In genomic region chr14:56365292-56365691, GRCm38 (mm10) we compare ENCODE assay signal across 10 mouse cellular contexts. TPM values are rescaled to one million over a fixed set of nuclear protein-coding genes. Genes with fewer than 3 reads are reported as not detected.
A peak's percentile ranks its signal among the peaks of the same experiment; 100 is the strongest.
DNase-seq lines count a peak whose midpoint lies in the region; ATAC-seq and TF ChIP-seq lines count a peak whose summit lies in the region.
"Had no signal": no experiment of that assay in that cellular context is flagged by ENCODE, and none has a peak within 500 bp of the region (broad histone marks: within the 10 kb centered on the region; RNA-seq: fewer than 3 reads in every experiment).

No protein-coding gene starts in this region.

- ATAC-seq in lung, postnatal 0 days: peak; percentile 45
- no peak for ATAC-seq in forebrain, embryonic 16.5 days
- no peak for ATAC-seq in limb, embryonic 14.5 days (ENCODE audit: low FRiP score, low read depth)
- ATAC-seq in stomach, embryonic 14.5 days (ENCODE audit: insufficient number of reproducible peaks, insufficient read depth, low FRiP score, low read depth): no peak
- no peak for ATAC-seq in CD4-positive, CD25-positive, alpha-beta regulatory T cell, adult 4 months

- no peaks in the 10 kb centered on the region for H3K9me3 ChIP-seq in lung, postnatal 0 days (ENCODE audit: low read length)
- no peaks in the 10 kb centered on the region for H3K9me3 ChIP-seq in forebrain, embryonic 16.5 days (ENCODE audit: control insufficient read depth, low read length)
- H3K9me3 ChIP-seq in limb, embryonic 14.5 days (ENCODE audit: control insufficient read depth, low read length): no peaks in the 10 kb centered on the region
- H3K9me3 ChIP-seq in stomach, embryonic 14.5 days (ENCODE audit: control insufficient read depth, low read depth, low read length): no peaks in the 10 kb centered on the region

- H3K36me3 ChIP-seq in lung, postnatal 0 days (ENCODE audit: insufficient read depth, low read length): no peaks in the 10 kb centered on the region
- H3K36me3 ChIP-seq in forebrain, embryonic 16.5 days (ENCODE audit: control insufficient read depth, insufficient read depth): no peaks in the 10 kb centered on the region
- H3K36me3 ChIP-seq in limb, embryonic 14.5 days (ENCODE audit: control insufficient read depth, insufficient read depth, low read length): no peaks in the 10 kb centered on the region
- H3K36me3 ChIP-seq in stomach, embryonic 14.5 days (ENCODE audit: control insufficient read depth, insufficient read depth, low read length): no peaks in the 10 kb centered on the region

- DNase-seq in lung, postnatal 0 days (ENCODE audit: low spot score): peak; percentile 48
- DNase-seq in lung, adult 2 months: no peak
- DNase-seq in limb, embryonic 14.5 days (ENCODE audit: low spot score): no peak
- no peak for DNase-seq in spleen, postnatal 14 days (ENCODE audit: low spot score in 2 of 2)
- no peak for DNase-seq in cerebellum, adult 2 months
- DNase-seq: gastrocnemius, postnatal 36 days; lung, postnatal 4 days had no signal

- H3K9ac ChIP-seq in lung, postnatal 0 days (replicated peaks; ENCODE audit: low read depth): no peak overlapping the region
- no peak overlapping the region for H3K9ac ChIP-seq in forebrain, embryonic 16.5 days (replicated peaks; ENCODE audit: low read depth, low read length)
- no peak overlapping the region for H3K9ac ChIP-seq in limb, embryonic 14.5 days (ENCODE audit: low read depth, low read length, severe bottlenecking)
- H3K9ac ChIP-seq in stomach, embryonic 14.5 days (replicated peaks; ENCODE audit: low read depth, low read length): no peak overlapping the region

- H3K4me2 ChIP-seq in lung, postnatal 0 days (replicated peaks; ENCODE audit: low read depth, low read length): peak overlapping the region; percentile 66
- H3K4me2 ChIP-seq in forebrain, embryonic 16.5 days (ENCODE audit: low read length): peak overlapping the region; percentile 71
- peak overlapping the region; percentile 93 for H3K4me2 ChIP-seq in limb, embryonic 14.5 days (replicated peaks; ENCODE audit: low read depth, low read length, severe bottlenecking)
- peak overlapping the region; percentile 81 for H3K4me2 ChIP-seq in stomach, embryonic 14.5 days (replicated peaks; ENCODE audit: low read depth, low read length)

- no peak overlapping the region for H3K27ac ChIP-seq in lung, postnatal 0 days (ENCODE audit: low read length)
- H3K27ac ChIP-seq in forebrain, embryonic 16.5 days (ENCODE audit: low read length): no peak overlapping the region
- H3K27ac ChIP-seq in limb, embryonic 14.5 days (replicated peaks; ENCODE audit: low read depth, low read length): no peak overlapping the region
- no peak overlapping the region for H3K27ac ChIP-seq in stomach, embryonic 14.5 days (ENCODE audit: low read length)
- H3K27ac ChIP-seq in cerebellum, adult 2 months (ENCODE audit: insufficient read depth, low read length): no peak overlapping the region

- TF ChIP-seq EP300 in lung, postnatal 0 days (IDR thresholded peaks at IDR 0.05): no peak

- H3K4me3 ChIP-seq in lung, postnatal 0 days (ENCODE audit: low read depth, low read length): peak overlapping the region; percentile 38
- no peak overlapping the region for H3K4me3 ChIP-seq in lung, adult 2 months (replicated peaks; ENCODE audit: extremely low read depth, low read depth, low read length)
- peak overlapping the region; percentile 45 for H3K4me3 ChIP-seq in forebrain, embryonic 16.5 days (replicated peaks; ENCODE audit: low read length)
- peak overlapping the region; percentile 44 for H3K4me3 ChIP-seq in limb, embryonic 14.5 days (replicated peaks; ENCODE audit: low read length)
- peak overlapping the region; percentile 30 for H3K4me3 ChIP-seq in stomach, embryonic 14.5 days (ENCODE audit: low read depth, low read length)
- no peak overlapping the region for H3K4me3 ChIP-seq in cerebellum, adult 2 months (replicated peaks; ENCODE audit: insufficient read depth, low read depth, low read length)

- H3K27me3 ChIP-seq in lung, postnatal 0 days (replicated peaks; ENCODE audit: insufficient read depth, low read length): no peaks in the 10 kb centered on the region; the same call in 1 of the 2 replicates
- H3K27me3 ChIP-seq in forebrain, embryonic 16.5 days (replicated peaks; ENCODE audit: control insufficient read depth, insufficient read depth, low read length): peaks cover 36% of the 10 kb centered on the region
- peaks cover 33% of the 10 kb centered on the region for H3K27me3 ChIP-seq in limb, embryonic 14.5 days (ENCODE audit: control insufficient read depth, insufficient read depth, low read length)
- peaks cover 9% of the 10 kb centered on the region; the same call in 1 of the 2 replicates for H3K27me3 ChIP-seq in stomach, embryonic 14.5 days (ENCODE audit: control insufficient read depth, insufficient read depth, low read length)
- peaks cover 1% of the 10 kb centered on the region; the same call in 1 of the 2 replicates for H3K27me3 ChIP-seq in cerebellum, adult 2 months (ENCODE audit: control insufficient read depth, insufficient read depth, low read length)

- peaks cover 4% of the 10 kb centered on the region; the same call in 1 of the 2 replicates for H3K4me1 ChIP-seq in lung, postnatal 0 days (ENCODE audit: insufficient read depth, low read depth, low read length)
- no peaks in the 10 kb centered on the region; the same call in 1 of the 2 replicates for H3K4me1 ChIP-seq in lung, adult 2 months (ENCODE audit: control insufficient read depth, insufficient read depth, low read length)
- H3K4me1 ChIP-seq in forebrain, embryonic 16.5 days (replicated peaks; ENCODE audit: control insufficient read depth, insufficient read depth, low read length): peaks cover 8% of the 10 kb centered on the region
- H3K4me1 ChIP-seq in limb, embryonic 14.5 days (ENCODE audit: control insufficient read depth, insufficient read depth, low read length): peaks cover 8% of the 10 kb centered on the region
- H3K4me1 ChIP-seq in stomach, embryonic 14.5 days (ENCODE audit: control insufficient read depth, insufficient read depth, low read length): 0 out of 2 replicates have a peak, but pooled peaks cover 2% of the 10 kb centered on the region
- H3K4me1 ChIP-seq in cerebellum, adult 2 months (ENCODE audit: control insufficient read depth, insufficient read depth, low read length): no peaks in the 10 kb centered on the region

- no peak for TF ChIP-seq CTCF in lung, postnatal 0 days (IDR thresholded peaks at IDR 0.05)
- no peak for TF ChIP-seq CTCF in lung, adult 2 months (IDR thresholded peaks at IDR 0.05; ENCODE audit: insufficient read depth, low read length)
- TF ChIP-seq CTCF in cerebellum, adult 2 months (IDR thresholded peaks at IDR 0.05; ENCODE audit: borderline replicate concordance, insufficient read depth, low read depth, low read length): no peak

- TF ChIP-seq POLR2A in lung, adult 2 months (IDR thresholded peaks at IDR 0.05; ENCODE audit: borderline replicate concordance, extremely low read depth, low read depth, low read length): no peak
- TF ChIP-seq POLR2A in limb, embryonic 14.5 days (IDR thresholded peaks at IDR 0.05; ENCODE audit: borderline replicate concordance, extremely low read depth, insufficient read depth, insufficient read length): no peak
- no peak for TF ChIP-seq POLR2A in cerebellum, adult 2 months (IDR thresholded peaks at IDR 0.05; ENCODE audit: borderline replicate concordance, insufficient read depth, low read length)

- 24% methylated on average over 8 of the region's 8 CpGs for WGBS in lung, postnatal 0 days
- WGBS in lung, adult 2 months: 21% methylated on average over 8 of the region's 8 CpGs
- 30% methylated on average over 8 of the region's 8 CpGs for WGBS in forebrain, embryonic 16.5 days
- 33% methylated on average over 8 of the region's 8 CpGs for WGBS in limb, embryonic 14.5 days
- WGBS in stomach, embryonic 14.5 days: 25% methylated on average over 8 of the region's 8 CpGs
- WGBS in cerebellum, adult 2 months: 24% methylated on average over 8 of the region's 8 CpGs

RNA-seq across cellular contexts. Expression of gene Atp12a, which starts 0.4 kb away (rescaled TPM):
- 1.7 and 1.8 TPM in 2 replicates for polyA plus RNA-seq in lung, postnatal 0 days (2015; fragmentation: Nextera tagmentation; extraction: Ambion mirVana)
- 0.04 and 0.22 TPM in 2 replicates for polyA plus RNA-seq in lung, adult 2 months (2012; rRNA removed)
- polyA plus RNA-seq in forebrain, embryonic 16.5 days (2015; fragmentation: Nextera tagmentation; extraction: Ambion mirVana): 0.29 and 0.30 TPM in 2 replicates
- polyA plus RNA-seq in limb, embryonic 14.5 days (2012; rRNA removed): 1.3 TPM in 2 replicates
- 1.6 and 2.3 TPM in 2 replicates for polyA plus RNA-seq in limb, embryonic 14.5 days (2014; fragmentation: Nextera tagmentation; extraction: Ambion mirVana)
- polyA plus RNA-seq in stomach, embryonic 14.5 days (2014; fragmentation: Nextera tagmentation; extraction: Ambion mirVana): 0.17 and 0.22 TPM in 2 replicates
- polyA plus RNA-seq in cerebellum, adult 2 months (2012; rRNA removed): not detected in 2 replicates
- not detected for polyA plus RNA-seq in CD4-positive, CD25-positive, alpha-beta regulatory T cell, adult 4 months (2017; shearing (Covaris generic))

RNA-seq across cellular contexts. Expression of gene Rnf17, which starts 37.1 kb away (rescaled TPM):
- polyA plus RNA-seq in lung, postnatal 0 days (2015; fragmentation: Nextera tagmentation; extraction: Ambion mirVana): 0.39 and 0.47 TPM in 2 replicates
- not detected in 2 replicates for polyA plus RNA-seq in lung, adult 2 months (2012; rRNA removed)
- 0.66 and 1.0 TPM in 2 replicates for polyA plus RNA-seq in forebrain, embryonic 16.5 days (2015; fragmentation: Nextera tagmentation; extraction: Ambion mirVana)
- 0.70 and 1.2 TPM in 2 replicates for polyA plus RNA-seq in limb, embryonic 14.5 days (2012; rRNA removed)
- polyA plus RNA-seq in limb, embryonic 14.5 days (2014; fragmentation: Nextera tagmentation; extraction: Ambion mirVana): 0.72 and 1.6 TPM in 2 replicates
- 1.6 and 2.5 TPM in 2 replicates for polyA plus RNA-seq in stomach, embryonic 14.5 days (2014; fragmentation: Nextera tagmentation; extraction: Ambion mirVana)
- 0.51 and 0.57 TPM in 2 replicates for polyA plus RNA-seq in cerebellum, adult 2 months (2012; rRNA removed)
- polyA plus RNA-seq in CD4-positive, CD25-positive, alpha-beta regulatory T cell, adult 4 months (2017; shearing (Covaris generic)): under 1 TPM; 0.44 to 0.86 TPM

Comparison
In these comparisons a context has a peak if more than half of its experiments do, and no peak if none do; other contexts are left out.
1. H3K4me3 ChIP-seq: peak in lung, postnatal 0 days (single experiment), forebrain, embryonic 16.5 days (single experiment), limb, embryonic 14.5 days (single experiment) and stomach, embryonic 14.5 days (single experiment); none in lung, adult 2 months (single experiment) and cerebellum, adult 2 months (single experiment).
2. Peak in every context shown above with its lines, with median percentiles within 50 percentile points of each other: H3K4me2 ChIP-seq.